Mouse (Mus musculus) liver, embryonic 14.5 days (tissue): ENCODE data around the gene Acin1.

Experiments used
- CTCF ChIP-seq: IDR thresholded peaks from 2 replicates; pipeline ENCODE4 v1.5.1; 2016; ENCODE audit warnings: antibody characterized with exemption, low read depth, control low read depth
- EP300 ChIP-seq: IDR thresholded peaks from 2 replicates; pipeline ENCODE4 v1.6.1; 2016; ENCODE audit warnings: antibody characterized with exemption, low read depth

DNA sequence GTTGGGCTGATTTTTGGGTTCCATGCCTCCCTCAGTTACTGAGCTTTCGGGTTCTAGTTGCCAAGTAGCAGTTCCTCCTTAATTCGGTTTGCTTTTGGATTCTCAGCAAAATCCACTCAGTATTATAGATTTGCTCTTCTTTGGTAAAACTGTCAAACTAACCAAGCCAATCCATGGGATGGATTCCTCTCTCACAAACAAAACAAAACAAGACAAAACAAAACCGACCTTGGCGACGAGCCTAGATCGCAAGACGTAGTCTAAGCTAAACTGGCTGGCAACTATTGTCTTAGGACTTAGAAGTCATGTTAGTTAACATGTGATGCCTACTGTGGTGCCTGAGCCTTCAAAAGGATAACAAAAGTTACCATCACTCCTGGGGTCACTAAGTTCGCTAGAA, 83.0 kb downstream of the Acin1 start:
- TF ChIP-seq CTCF: no peak
- no peak for TF ChIP-seq EP300
